Mouse (Mus musculus) c-Kit-positive CD71-positive TER-119-negative erythroid progenitor cells, embryonic 14.5 days (primary cell): ENCODE data around the gene Mkrn1.
"Not testable (repeated sequence)": the region's sequence is repeated elsewhere in the genome, so short reads cannot be mapped to it uniquely, and the experiment has no call there.

Experiments
- DNase-seq: peaks from one replicate; pipeline ENCODE4 v3.0.0-alpha.2; 2013; ENCODE audit warnings: low read depth

Mkrn1 gene

DNA sequence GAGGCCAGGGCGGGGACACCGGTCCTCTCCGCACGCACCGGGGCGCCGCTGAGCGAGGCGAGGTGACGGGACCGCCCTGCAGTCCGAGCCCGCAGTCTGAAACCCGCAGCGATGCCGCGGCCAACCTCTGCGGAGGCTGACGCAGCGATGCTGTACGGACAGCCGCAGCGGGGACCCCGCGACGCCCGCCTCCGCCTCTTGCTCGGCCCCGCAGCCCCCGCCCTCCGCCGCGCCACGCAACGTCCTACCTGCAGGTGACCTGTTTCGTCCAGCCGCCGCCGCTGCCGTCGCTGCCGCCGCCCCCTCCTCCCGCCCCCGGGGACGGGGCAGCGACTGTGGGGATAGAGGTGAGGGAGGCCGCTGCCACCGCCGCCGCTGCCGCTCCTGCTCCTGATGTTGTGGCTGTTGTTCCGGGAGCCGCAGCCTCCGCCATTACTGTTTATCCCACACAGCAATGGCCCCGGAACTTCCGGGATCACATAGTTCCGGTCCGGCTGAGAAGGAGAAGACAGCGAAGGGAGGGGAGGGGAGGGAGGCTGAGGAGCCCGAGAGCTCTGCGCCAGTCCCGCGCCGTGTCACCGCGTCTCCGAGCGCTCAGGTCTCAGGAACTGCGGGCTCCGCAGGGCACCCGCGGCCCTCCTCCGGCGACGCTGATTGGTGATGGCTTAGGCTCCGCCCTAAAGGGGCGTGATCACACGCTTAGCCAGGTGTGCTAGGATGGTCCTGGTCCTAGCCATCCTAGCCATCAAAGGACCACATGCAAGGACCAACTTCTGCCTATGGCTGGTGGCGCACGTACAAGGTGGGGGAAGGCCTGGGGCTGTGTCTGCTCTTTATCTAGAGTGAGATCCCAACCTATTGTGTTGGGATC is at the start of gene Mkrn1:
Gene Mkrn1 (minus strand): TSS at position 612 of the 871 bp plus-strand sequence.
- peak; percentile 72 for DNase-seq

DNA sequence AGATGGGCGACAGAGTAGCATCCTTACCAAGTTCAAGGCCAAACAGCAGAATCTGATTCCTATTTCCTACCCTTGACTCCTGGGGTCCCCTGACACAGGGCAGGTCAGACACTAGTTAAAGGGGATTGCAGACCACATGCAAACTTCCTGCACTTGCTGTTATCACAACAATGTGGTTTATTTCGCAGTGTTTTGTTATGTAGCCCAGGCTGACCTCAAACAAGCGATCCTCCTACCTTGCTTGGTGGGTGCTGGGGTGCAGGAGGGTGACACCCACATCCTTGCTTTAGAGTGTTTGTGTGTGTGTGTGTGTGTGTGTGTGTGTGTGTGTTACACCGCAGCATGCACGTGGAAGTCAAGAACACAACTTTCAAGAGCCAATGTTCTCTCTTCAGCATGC is 49.2 kb upstream of the Mkrn1 start:
- no peak for DNase-seq

GRCm38 (mm10) chr6:39462621-39463538 is 42.6 kb upstream of the Mkrn1 start:
- peak; percentile 68 for DNase-seq

DNA sequence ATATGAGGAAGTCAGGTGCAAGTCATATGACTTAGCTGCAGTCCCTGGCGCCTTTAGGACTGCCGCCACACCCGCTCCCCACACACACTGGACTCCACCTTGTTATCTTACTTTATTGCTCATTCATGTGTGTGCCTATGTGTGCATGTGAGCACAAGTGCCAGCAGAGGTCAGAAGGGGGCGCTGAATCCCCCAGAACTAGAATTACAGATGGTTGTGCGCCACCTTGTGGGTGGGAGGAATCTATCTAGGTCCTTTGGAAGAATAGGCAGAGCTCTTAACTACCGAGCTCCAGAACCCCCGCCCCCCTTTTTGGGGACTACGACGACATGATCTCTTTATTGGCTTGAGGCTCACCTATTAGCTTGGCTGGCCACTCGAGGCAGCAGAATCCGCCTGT is 39.8 kb upstream of the Mkrn1 start:
- DNase-seq, result no peak

GRCm38 (mm10) chr6:39455339-39456160 is 35.3 kb upstream of the Mkrn1 start:
- no peak for DNase-seq

GRCm38 (mm10) chr6:39454616-39455015 is 34.4 kb upstream of the Mkrn1 start:
- no peak for DNase-seq

GRCm38 (mm10) chr6:39453564-39453963 is 33.3 kb upstream of the Mkrn1 start:
- DNase-seq, result no peak

DNA sequence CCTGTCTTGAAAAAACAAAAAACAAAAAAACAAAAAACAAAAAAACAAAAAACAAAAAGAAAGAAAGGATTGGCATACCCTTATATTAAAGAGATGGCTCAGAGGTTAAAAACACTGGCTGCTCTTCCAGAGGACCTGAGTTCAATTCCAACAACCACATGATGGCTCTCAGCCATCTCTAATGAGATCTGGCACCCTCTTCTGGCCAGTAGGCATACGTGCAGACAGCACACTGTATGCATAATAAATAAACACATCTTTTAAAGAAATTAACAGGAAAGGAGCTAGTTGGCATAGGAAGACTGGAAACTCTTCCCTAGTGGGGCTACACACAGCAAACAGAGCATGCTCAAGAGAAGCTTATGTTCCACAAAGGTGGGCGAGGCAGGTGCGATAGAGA is 30.8 kb upstream of the Mkrn1 start:
- no peak for DNase-seq

- no peak for DNase-seq
These were observed 30.3 kb upstream of the Mkrn1 start for GRCm38 (mm10) chr6:39450580-39450979.

- DNase-seq, result no peak
These were observed 27.3 kb upstream of the Mkrn1 start for GRCm38 (mm10) chr6:39447429-39448185.

- no peak for DNase-seq
These were observed 25.7 kb upstream of the Mkrn1 start for GRCm38 (mm10) chr6:39445801-39446572.

GRCm38 (mm10) chr6:39442786-39443287 is 22.6 kb upstream of the Mkrn1 start:
- DNase-seq, result no peak

GRCm38 (mm10) chr6:39440207-39440606 is 19.9 kb upstream of the Mkrn1 start:
- no peak for DNase-seq

DNA sequence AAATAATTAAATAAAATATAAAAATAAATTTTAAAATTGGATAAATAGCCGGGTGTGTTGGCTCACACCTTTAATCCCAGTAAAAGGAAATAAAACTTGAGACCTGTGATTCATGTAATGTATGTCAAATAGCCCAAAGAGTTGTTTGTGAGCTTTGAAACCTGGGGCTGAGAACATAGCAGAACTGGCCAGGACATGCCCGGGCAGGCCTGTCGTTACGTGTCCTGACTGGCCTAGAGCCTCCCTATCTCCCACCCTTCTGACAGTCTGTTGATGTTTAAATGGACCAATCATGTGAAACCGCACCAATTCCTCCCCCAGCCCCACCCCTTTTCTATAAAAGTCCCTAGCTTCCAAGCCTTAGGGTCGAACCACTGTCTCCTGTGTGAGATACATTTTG is 17.3 kb upstream of the Mkrn1 start:
- DNase-seq, result not testable (repeated sequence)

DNA sequence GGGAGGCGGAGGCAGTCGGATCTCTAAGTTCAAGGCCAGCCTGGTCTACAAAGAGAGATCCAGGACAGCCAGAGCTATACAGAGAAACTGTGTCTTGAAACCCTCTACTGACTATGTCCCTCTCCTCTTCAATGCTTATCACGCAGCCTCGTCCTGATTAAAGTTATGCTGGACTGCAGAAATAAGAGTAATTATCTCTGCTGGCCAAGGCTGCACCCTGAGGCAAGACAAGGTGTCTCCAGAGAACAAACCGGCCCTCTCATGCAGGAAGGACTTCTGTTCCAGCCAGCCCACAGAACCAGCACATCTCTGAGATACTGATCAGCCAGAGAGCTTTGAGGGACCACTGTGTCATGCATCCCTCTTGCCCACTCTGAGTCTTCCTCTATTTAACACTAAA is 15.6 kb upstream of the Mkrn1 start:
- DNase-seq, result no peak

DNA sequence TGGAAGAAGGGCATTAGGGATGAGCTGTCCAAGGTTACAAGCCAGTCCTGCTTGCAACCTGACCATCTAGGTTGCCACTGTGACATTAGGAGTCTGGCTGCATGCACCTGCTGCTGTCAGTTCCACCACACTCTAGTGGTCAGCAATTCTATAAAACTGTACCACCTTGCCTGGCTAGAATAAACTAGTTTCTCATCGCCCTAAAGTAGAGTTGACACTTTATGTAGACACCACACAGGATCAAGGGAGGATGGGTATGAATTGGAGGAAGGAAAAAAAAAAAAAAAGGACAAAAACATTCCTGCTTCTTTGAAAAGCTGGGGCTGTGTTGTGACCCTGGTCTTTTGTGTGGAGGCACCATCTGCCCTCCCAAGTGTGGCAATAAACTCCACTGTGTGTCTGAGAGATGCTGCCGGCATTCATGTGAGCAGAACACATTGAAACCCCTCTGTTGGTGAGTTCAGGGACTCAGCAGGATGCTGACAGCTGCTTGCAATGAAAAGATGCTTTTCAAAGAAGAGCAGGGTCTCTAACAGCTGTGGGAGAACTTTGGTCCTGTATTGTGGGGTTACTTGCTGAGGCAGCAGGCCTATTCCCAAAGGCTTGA is 14.7 kb upstream of the Mkrn1 start:
- no peak for DNase-seq

DNA sequence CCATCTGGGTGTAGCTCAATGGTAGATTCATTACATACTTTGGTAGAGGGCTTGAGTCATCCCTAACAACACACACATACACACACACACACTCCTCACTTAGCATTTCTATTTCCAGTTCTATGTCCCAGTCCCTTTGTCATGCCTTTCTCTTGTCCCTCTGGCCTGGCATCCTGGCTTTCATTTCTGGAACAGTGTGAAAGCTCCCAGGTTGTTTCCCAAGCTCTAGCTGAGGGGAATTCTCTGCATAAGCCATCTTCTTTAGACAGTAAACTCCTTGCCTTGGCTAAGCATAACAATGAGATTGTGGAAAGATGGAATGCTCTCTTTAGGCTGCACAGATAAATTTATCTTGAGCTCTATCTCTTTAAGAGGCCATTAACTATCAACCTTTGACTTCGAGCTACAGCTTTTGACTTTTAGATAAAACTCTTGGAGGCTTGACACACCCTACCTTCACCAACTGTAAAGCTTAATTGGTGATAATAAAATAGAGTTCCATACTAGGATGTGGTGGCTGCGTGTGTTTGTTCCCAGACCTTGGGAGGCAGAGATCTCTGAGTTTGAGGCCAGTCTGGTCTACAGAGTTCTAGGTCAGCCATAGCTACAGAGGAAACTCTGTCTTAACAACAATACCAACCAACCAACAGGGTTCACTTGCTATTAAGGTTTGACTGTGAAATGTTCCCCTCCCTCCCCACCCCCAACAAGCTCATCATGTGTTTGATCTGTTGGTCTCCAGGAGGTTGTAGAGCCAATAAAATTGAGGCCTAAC is 14.0 kb upstream of the Mkrn1 start:
- DNase-seq, result no peak

- no peak for DNase-seq
These were observed 13.4 kb upstream of the Mkrn1 start for GRCm38 (mm10) chr6:39433701-39434100.

GRCm38 (mm10) chr6:39433174-39433573 is 12.9 kb upstream of the Mkrn1 start:
- DNase-seq, result no peak
